Mouse (Mus musculus): ENCODE measurements at regions not wholly inside any gene's neighbourhood (a gene's known extent, or its start where the extent isn't known, plus 50 kb on each side); places are given as distances from the start of the nearest gene placed in this dataset.

GRCm38 (mm10) chr3:33305756-33306155 is 162.7 kb upstream of the Pex5l start:
- DNase-seq (ENCODE audit: inconsistent ontology term): no peak

GRCm38 (mm10) chr3:33262797-33263196 is 119.8 kb upstream of the Pex5l start:
- DNase-seq (ENCODE audit: inconsistent ontology term): no peak

GRCm38 (mm10) chr3:33219271-33220065 is 76.4 kb upstream of the Pex5l start:
- no peak for DNase-seq (ENCODE audit: inconsistent ontology term)

- DNase-seq (ENCODE audit: inconsistent ontology term): no peak
Observed at GRCm38 (mm10) chr3:33218291-33218690, 75.2 kb upstream of the Pex5l start.

- no peak for DNase-seq (ENCODE audit: inconsistent ontology term)
Observed at GRCm38 (mm10) chr3:33217360-33218034, 74.5 kb upstream of the Pex5l start.

- DNase-seq (ENCODE audit: inconsistent ontology term): no peak
Observed at GRCm38 (mm10) chr3:33211224-33211817, 68.3 kb upstream of the Pex5l start.

All from Muller cell, postnatal 12 days (primary cell).